Mouse (Mus musculus) thymus, postnatal 0 days (tissue): ENCODE results near the gene Dctn2. TPM values are rescaled to one million over a fixed set of nuclear protein-coding genes. Genes with fewer than 3 reads are reported as not detected.

ENCODE experiments used
- polyA plus RNA-seq: library from polyadenylated mRNA; unstranded; fragments of >200 nt; fragmentation: Nextera tagmentation; extraction: Ambion mirVana; gene quantifications from 2 replicates; pipeline ENCODE4 v1.2.1, GENCODE M21; 2015

The Dctn2 gene
- polyA plus RNA-seq, 1 experiment from 2014 or later: 138 TPM

Other genes with a start within 250 kb of the Dctn2 start
- 74.9 and 75.8 TPM in 2 replicates for gene Tsfm, start 235.5 kb upstream of the Dctn2 start, polyA plus RNA-seq
- 24.7 and 25.5 TPM in 2 replicates for gene Mettl1, start 225.0 kb upstream of the Dctn2 start, polyA plus RNA-seq
- 0.08 TPM in 1 of 2 replicates, not detected in the other for gene Eef1akmt3, start 224.9 kb upstream of the Dctn2 start, polyA plus RNA-seq
- 0.05 and 0.09 TPM in 2 replicates for gene Cyp27b1, start 218.1 kb upstream of the Dctn2 start, polyA plus RNA-seq
- gene March9, start 206.2 kb upstream of the Dctn2 start, polyA plus RNA-seq: 0.30 and 0.52 TPM in 2 replicates
- 889 and 1,028 TPM in 2 replicates for gene Cdk4, start 202.8 kb upstream of the Dctn2 start, polyA plus RNA-seq
- gene Tspan31, start 196.1 kb upstream of the Dctn2 start, polyA plus RNA-seq: 49.9 and 60.5 TPM in 2 replicates
- 12.3 and 13.5 TPM in 2 replicates for gene Agap2, start 191.1 kb upstream of the Dctn2 start, polyA plus RNA-seq
- gene Os9, start 145.2 kb upstream of the Dctn2 start, polyA plus RNA-seq: 90.9 and 95.4 TPM in 2 replicates
- gene B4galnt1, start 101.1 kb upstream of the Dctn2 start, polyA plus RNA-seq: 39.2 and 48.6 TPM in 2 replicates
- gene Slc26a10, start 85.7 kb upstream of the Dctn2 start, polyA plus RNA-seq: 1.6 and 2.6 TPM in 2 replicates
- 3.7 and 4.5 TPM in 2 replicates for gene Arhgef25, start 76.3 kb upstream of the Dctn2 start, polyA plus RNA-seq
- 42.7 and 47.3 TPM in 2 replicates for gene Dtx3, start 70.6 kb upstream of the Dctn2 start, polyA plus RNA-seq
- 24.1 and 24.4 TPM in 2 replicates for gene Pip4k2c, start 54.8 kb upstream of the Dctn2 start, polyA plus RNA-seq
- 0.13 and 0.32 TPM in 2 replicates for gene Kif5a, start 3.0 kb upstream of the Dctn2 start, polyA plus RNA-seq
- 10.3 and 13.8 TPM in 2 replicates for gene Mbd6, start 22.6 kb downstream of the Dctn2 start, polyA plus RNA-seq
- 110 and 122 TPM in 2 replicates for gene Mars, start 45.4 kb downstream of the Dctn2 start, polyA plus RNA-seq
- 107 and 127 TPM in 2 replicates for gene Arhgap9, start 55.6 kb downstream of the Dctn2 start, polyA plus RNA-seq
- gene Gli1, start 75.6 kb downstream of the Dctn2 start, polyA plus RNA-seq: 0.13 and 0.14 TPM in 2 replicates
- gene Inhbe, start 88.0 kb downstream of the Dctn2 start, polyA plus RNA-seq: not detected in 2 replicates
- not detected in 2 replicates for gene Inhbc, start 104.1 kb downstream of the Dctn2 start, polyA plus RNA-seq
- 19.4 and 26.7 TPM in 2 replicates for gene R3hdm2, start 114.0 kb downstream of the Dctn2 start, polyA plus RNA-seq
- 0.30 and 0.73 TPM in 2 replicates for gene Stac3, start 235.3 kb downstream of the Dctn2 start, polyA plus RNA-seq
- 10.4 and 13.2 TPM in 2 replicates for gene Ndufa4l2, start 248.6 kb downstream of the Dctn2 start, polyA plus RNA-seq